Mouse (Mus musculus): ENCODE data around the gene Ifitm5. TPM values are rescaled to one million over a fixed set of nuclear protein-coding genes. Genes with fewer than 3 reads are reported as not detected.
"Not testable (repeated sequence)": the region's sequence is repeated elsewhere in the genome, so short reads cannot be mapped to it uniquely, and the experiment has no call there.

Ifitm5 gene
- polyA plus RNA-seq, 1 experiment from 2014 or later = 0.48 TPM

DNA sequence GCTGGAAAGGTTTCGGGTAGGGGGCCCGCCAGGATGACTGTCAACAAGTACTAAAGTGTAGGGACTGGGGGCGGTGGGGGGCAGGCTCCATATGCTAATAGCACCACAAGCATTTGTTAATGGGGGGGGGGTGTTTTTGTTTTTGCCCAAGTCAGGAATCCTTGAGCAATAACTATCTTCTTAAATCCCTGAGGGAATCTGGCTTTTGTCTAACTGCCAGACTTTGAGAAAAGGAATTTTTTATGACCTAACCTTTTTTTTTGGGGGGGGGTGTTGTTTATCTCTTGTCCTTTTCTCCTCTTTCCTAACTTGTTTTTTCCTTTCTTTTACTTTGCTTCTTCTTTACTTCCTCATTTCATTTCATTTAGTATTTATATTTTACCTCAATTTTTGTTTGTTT lies 25.4 kb upstream of the Ifitm5 start:
- no peak overlapping the region for H3K9ac ChIP-seq (replicated peaks)
- WGBS (ENCODE audit: insufficient replicate concordance) = 75% methylated on average over 3 of the region's 3 CpGs
- TF ChIP-seq EP300 (IDR thresholded peaks at IDR 0.05; ENCODE audit: low read depth) (no peak), CTCF (IDR thresholded peaks at IDR 0.05; ENCODE audit: low read depth) (no peak)
- no peaks in the 10 kb centered on the region for H3K36me3 ChIP-seq (replicated peaks; ENCODE audit: insufficient read depth, low read length)
- H3K4me3 ChIP-seq (ENCODE audit: low read depth, low read length) = no peak overlapping the region
- no peaks in the 10 kb centered on the region for H3K9me3 ChIP-seq (ENCODE audit: low read length)
- H3K27ac ChIP-seq (ENCODE audit: low read depth) = no peak overlapping the region
- H3K4me2 ChIP-seq (ENCODE audit: low read depth, low read length) = no peak overlapping the region
- no peaks in the 10 kb centered on the region for H3K27me3 ChIP-seq (ENCODE audit: insufficient read depth, low read length)
- DNase-seq (no peak), ATAC-seq (no peak)
- H3K4me1 ChIP-seq (ENCODE audit: insufficient read depth) = no peaks in the 10 kb centered on the region

DNA sequence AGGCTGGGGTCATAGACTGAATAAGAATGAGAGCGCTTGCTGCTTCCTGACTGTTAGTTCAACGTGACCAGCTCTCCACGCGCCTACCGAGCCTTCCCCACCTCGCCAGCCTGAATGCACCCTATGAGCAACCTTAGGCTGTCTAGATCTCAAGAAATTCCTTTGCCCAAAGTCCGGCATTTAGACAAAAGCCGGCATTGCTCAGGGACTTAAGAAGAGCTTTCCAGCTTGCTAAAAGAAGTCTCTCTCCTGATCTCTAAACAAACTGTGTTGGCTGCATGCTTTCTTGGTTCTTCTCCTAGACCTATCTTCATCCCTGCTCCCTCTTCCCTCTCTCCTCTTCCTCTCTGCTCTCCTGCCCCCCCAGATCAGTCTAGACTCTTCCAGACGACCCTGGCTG lies 24.8 kb upstream of the Ifitm5 start:
- Histone ChIP-seq H3K9me3 (ENCODE audit: low read length) (no peaks in the 10 kb centered on the region), H3K4me2 (ENCODE audit: low read depth, low read length) (no peak overlapping the region), H3K27me3 (ENCODE audit: insufficient read depth, low read length) (no peaks in the 10 kb centered on the region), H3K4me1 (ENCODE audit: insufficient read depth) (no peaks in the 10 kb centered on the region), H3K4me3 (ENCODE audit: low read depth, low read length) (no peak overlapping the region), H3K36me3 (replicated peaks; ENCODE audit: insufficient read depth, low read length) (no peaks in the 10 kb centered on the region), H3K27ac (ENCODE audit: low read depth) (no peak overlapping the region), H3K9ac (replicated peaks) (no peak overlapping the region)
- 33% methylated on average over 9 of the region's 9 CpGs for WGBS (ENCODE audit: insufficient replicate concordance)
- no peak for DNase-seq
- TF ChIP-seq CTCF (IDR thresholded peaks at IDR 0.05; ENCODE audit: low read depth) = no peak
- no peak for TF ChIP-seq EP300 (IDR thresholded peaks at IDR 0.05; ENCODE audit: low read depth)
- ATAC-seq = no peak

DNA sequence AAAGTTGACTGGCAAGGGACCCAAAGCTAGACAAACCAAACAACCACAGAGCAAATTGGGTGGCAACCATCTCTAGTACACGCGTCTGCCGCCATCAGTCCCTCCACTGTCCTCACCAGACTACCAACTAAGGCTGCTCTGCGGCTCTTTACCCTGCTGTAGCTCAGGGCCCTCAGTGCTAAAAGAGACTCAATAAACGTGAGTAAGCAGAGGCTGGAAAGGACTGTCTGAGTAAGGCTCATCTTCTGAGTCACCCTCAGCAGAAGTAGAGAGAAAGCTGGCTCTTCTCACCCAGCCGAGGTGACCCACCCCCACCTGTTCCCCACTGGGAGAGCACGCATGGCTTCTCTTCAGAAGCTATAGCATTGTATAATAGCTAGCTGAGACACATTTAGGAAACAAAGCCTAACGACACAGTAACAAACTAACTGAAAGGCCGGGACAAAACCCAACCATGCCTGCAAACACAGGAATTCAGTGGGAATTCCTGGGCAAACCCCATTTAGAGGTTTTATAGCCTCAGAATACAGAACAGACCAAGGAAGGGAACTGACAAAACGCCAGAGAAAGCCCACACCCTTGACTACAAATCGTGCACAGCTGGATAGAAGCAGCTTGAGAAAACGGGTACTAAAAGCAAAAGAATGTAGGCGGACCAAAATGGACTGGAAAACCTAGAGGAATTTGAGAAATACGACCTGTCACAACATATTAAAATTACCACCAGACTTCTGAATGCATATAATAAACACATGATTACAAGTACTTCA lies 23.5 kb upstream of the Ifitm5 start:
- H3K36me3 ChIP-seq (replicated peaks; ENCODE audit: insufficient read depth, low read length) = no peaks in the 10 kb centered on the region
- no peak for TF ChIP-seq CTCF (IDR thresholded peaks at IDR 0.05; ENCODE audit: low read depth)
- TF ChIP-seq EP300 (IDR thresholded peaks at IDR 0.05; ENCODE audit: low read depth) = no peak
- no peaks in the 10 kb centered on the region for H3K9me3 ChIP-seq (ENCODE audit: low read length)
- DNase-seq (no peak), ATAC-seq (no peak)
- no peak overlapping the region for H3K9ac ChIP-seq (replicated peaks)
- H3K4me3 ChIP-seq (ENCODE audit: low read depth, low read length) = no peak overlapping the region
- no peak overlapping the region for H3K4me2 ChIP-seq (ENCODE audit: low read depth, low read length)
- no peak overlapping the region for H3K27ac ChIP-seq (ENCODE audit: low read depth)
- H3K27me3 ChIP-seq (ENCODE audit: insufficient read depth, low read length) = no peaks in the 10 kb centered on the region
- H3K4me1 ChIP-seq (ENCODE audit: insufficient read depth) = no peaks in the 10 kb centered on the region
- WGBS (ENCODE audit: insufficient replicate concordance) = 58% methylated on average over 14 of the region's 14 CpGs

DNA sequence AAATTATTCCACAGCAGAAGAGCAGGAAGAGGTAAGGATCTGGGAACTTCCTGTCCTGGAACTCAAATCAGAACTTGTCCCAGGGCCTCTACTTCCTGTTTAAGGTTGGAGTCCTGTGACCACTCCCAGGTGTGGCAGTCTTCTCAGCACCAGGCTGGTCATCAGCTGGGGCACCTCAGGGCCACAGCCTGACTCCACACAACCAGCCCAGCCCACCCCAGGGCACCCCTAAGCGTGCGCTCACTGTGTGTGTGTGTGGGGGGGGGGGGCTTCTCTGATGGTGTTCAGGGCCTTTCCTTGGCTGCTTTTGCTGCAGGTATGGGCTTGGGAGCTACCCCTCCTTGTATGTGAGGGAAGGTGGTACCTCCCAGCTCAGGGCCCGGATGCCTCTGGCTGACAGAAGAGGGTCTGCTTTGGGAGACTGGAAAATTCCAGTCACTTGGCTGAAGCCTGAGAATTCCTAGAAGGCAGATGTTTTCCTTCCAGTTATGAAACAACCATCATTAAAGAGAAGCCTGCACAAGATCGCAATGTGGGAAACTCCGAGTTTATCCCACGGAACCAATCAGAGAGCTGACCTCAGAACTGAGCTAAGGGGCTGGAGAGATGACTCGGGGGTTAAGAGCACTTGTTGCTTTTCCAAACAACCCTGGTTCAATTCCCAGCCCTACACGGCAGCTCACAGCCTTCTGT lies 21.5 kb upstream of the Ifitm5 start:
- H3K4me1 ChIP-seq (ENCODE audit: insufficient read depth) = peaks cover 4% of the 10 kb centered on the region; the same call in 1 of the 2 replicates
- no peaks in the 10 kb centered on the region for H3K36me3 ChIP-seq (replicated peaks; ENCODE audit: insufficient read depth, low read length)
- H3K27me3 ChIP-seq (ENCODE audit: insufficient read depth, low read length) = no peaks in the 10 kb centered on the region
- no peak for ATAC-seq
- TF ChIP-seq CTCF (IDR thresholded peaks at IDR 0.05; ENCODE audit: low read depth) (no peak), EP300 (IDR thresholded peaks at IDR 0.05; ENCODE audit: low read depth) (no peak)
- DNase-seq = no peak
- no peaks in the 10 kb centered on the region for H3K9me3 ChIP-seq (ENCODE audit: low read length)
- H3K4me3 ChIP-seq (ENCODE audit: low read depth, low read length) = no peak overlapping the region
- WGBS (ENCODE audit: insufficient replicate concordance) = 76% methylated on average over 8 of the region's 8 CpGs
- no peak overlapping the region for H3K4me2 ChIP-seq (ENCODE audit: low read depth, low read length)
- no peak overlapping the region for H3K9ac ChIP-seq (replicated peaks)
- peak overlapping the region; percentile 34; the same call in 1 of the 2 replicates for H3K27ac ChIP-seq (ENCODE audit: low read depth)

DNA sequence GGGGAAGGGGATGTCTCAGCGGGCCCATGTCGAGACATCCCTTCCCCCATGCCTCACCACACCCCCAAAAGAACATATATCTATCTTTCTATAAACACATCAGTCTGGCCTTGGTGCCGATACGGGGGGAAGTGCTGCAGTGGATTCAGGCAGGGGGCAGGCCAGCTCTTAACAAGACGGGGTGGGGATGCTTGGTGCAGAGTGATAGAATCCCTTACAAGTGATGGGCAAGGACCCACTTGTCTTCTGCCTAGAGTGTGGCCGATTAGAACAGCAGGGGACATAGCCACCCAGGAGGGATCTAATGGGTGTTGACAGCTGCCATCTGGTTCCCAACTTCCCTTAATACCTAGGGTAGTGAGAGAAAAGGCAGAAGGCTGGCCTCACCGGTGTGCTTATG lies 20.8 kb upstream of the Ifitm5 start:
- DNase-seq = no peak
- no peak overlapping the region for H3K27ac ChIP-seq (ENCODE audit: low read depth)
- no peaks in the 10 kb centered on the region for H3K27me3 ChIP-seq (ENCODE audit: insufficient read depth, low read length)
- no peak for TF ChIP-seq CTCF (IDR thresholded peaks at IDR 0.05; ENCODE audit: low read depth)
- TF ChIP-seq EP300 (IDR thresholded peaks at IDR 0.05; ENCODE audit: low read depth) = no peak
- H3K4me3 ChIP-seq (ENCODE audit: low read depth, low read length) = no peak overlapping the region
- H3K9ac ChIP-seq (replicated peaks) = no peak overlapping the region
- H3K4me2 ChIP-seq (ENCODE audit: low read depth, low read length) = no peak overlapping the region
- no peak for ATAC-seq
- no peaks in the 10 kb centered on the region for H3K36me3 ChIP-seq (replicated peaks; ENCODE audit: insufficient read depth, low read length)
- 41% methylated on average over 7 of the region's 7 CpGs for WGBS (ENCODE audit: insufficient replicate concordance)
- peaks cover 4% of the 10 kb centered on the region; the same call in 1 of the 2 replicates for H3K4me1 ChIP-seq (ENCODE audit: insufficient read depth)
- H3K9me3 ChIP-seq (ENCODE audit: low read length) = no peaks in the 10 kb centered on the region

DNA sequence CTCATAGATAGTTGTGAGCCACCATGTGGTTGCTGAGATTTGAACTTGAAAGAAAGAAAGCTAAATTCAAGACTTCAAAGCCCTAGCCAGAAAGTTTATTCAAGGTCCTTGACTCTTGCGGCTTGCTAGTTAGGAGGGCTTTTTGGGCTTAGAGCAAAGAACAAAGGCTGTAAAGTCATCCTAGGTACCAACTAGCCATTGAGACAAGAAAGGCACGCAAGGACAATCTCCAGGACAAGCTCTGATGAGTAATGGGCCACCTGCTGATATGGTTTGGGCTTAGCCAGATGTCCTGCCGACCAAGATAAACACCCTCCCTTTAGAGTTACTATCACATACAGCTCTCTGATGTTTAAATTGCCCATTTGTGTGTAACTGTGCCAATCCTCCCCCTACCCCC lies 18.6 kb upstream of the Ifitm5 start:
- not testable (repeated sequence) for H3K9me3 ChIP-seq (ENCODE audit: low read length); H3K4me2 ChIP-seq (ENCODE audit: low read depth, low read length); H3K4me1 ChIP-seq (ENCODE audit: insufficient read depth); ATAC-seq; H3K36me3 ChIP-seq (replicated peaks; ENCODE audit: insufficient read depth, low read length); H3K4me3 ChIP-seq (ENCODE audit: low read depth, low read length); H3K9ac ChIP-seq (replicated peaks); DNase-seq; H3K27me3 ChIP-seq (ENCODE audit: insufficient read depth, low read length)
- H3K27ac ChIP-seq (ENCODE audit: low read depth) = 0 out of 2 replicates have a peak overlapping the region, but pooled peaks have one; percentile 1
- 36% methylated on average over 3 of the region's 3 CpGs for WGBS (ENCODE audit: insufficient replicate concordance)
